Mouse (Mus musculus) heart, embryonic 16.5 days (tissue): Measurements from ENCODE around the gene Endou. TPM values are rescaled to one million over a fixed set of nuclear protein-coding genes. Genes with fewer than 3 reads are reported as not detected.
A peak's percentile ranks its signal among the peaks of the same experiment; 100 is the strongest.

Experiments
- ATAC-seq: fragments of 200-750 bp; cut with Nextera tagmentation; replicated peaks from 2 replicates; pipeline ENCODE4 v1.8.0; 2017; ENCODE audit warnings: moderate number of reproducible peaks; ENCODE audit not compliant: insufficient read depth, low FRiP score; ENCODE audit errors: extremely low read depth
- H3K27ac ChIP-seq: fragments of 300-500 bp; sonication (generic); 2 replicates; pipeline ENCODE4 v1.5.1; 2014; ENCODE audit warnings: mild to moderate bottlenecking, low read length, control low read depth, moderate library complexity
- H3K27me3 ChIP-seq: fragments of 300-500 bp; sonication (generic); 2 replicates; pipeline ENCODE4 v1.6.1; 2014; ENCODE audit warnings: low read length, mixed read lengths; ENCODE audit not compliant: control insufficient read depth, insufficient read depth
- H3K36me3 ChIP-seq: fragments of 300-500 bp; sonication (generic); 2 replicates; pipeline ENCODE4 v1.6.1; 2014; ENCODE audit not compliant: control insufficient read depth, insufficient read depth
- H3K4me1 ChIP-seq: fragments of 300-500 bp; sonication (generic); 2 replicates; pipeline ENCODE4 v1.6.1; 2014; ENCODE audit warnings: low read length, mixed read lengths; ENCODE audit not compliant: control insufficient read depth, insufficient read depth
- H3K4me2 ChIP-seq: fragments of 300-500 bp; sonication (generic); 2 replicates; pipeline ENCODE4 v1.6.1; 2014; ENCODE audit warnings: low read depth, mild to moderate bottlenecking, control low read depth, low read length
- H3K4me3 ChIP-seq: fragments of 300-500 bp; sonication (generic); 2 replicates; pipeline ENCODE4 v1.5.1; 2014; ENCODE audit warnings: mild to moderate bottlenecking, control low read depth, low read length
- H3K9ac ChIP-seq: fragments of 300-500 bp; sonication (generic); 2 replicates; pipeline ENCODE4 v1.6.1; 2014; ENCODE audit warnings: low read length, control low read depth
- H3K9me3 ChIP-seq: fragments of 300-500 bp; sonication (generic); replicated peaks from 2 replicates; pipeline ENCODE4 v1.6.1; 2016; ENCODE audit warnings: low read length; ENCODE audit not compliant: control insufficient read depth
- WGBS: fragments of 180-500 bp; shearing (Covaris S2); extraction: QIAGEN DNeasy Blood & Tissue Kit; methylation state at CpG from one replicate; pipeline ENCODE4 v1.1.7; 2014; 5-methylcytosine and 5-hydroxymethylcytosine counted together
- polyA plus RNA-seq: library from polyadenylated mRNA; unstranded; fragments of >200 nt; fragmentation: Nextera tagmentation; extraction: Ambion mirVana; gene quantifications from 2 replicates; pipeline ENCODE4 v1.2.1, GENCODE M21; 2015

Endou gene
- polyA plus RNA-seq, 1 experiment from 2014 or later, result 9.6 TPM

GRCm38 (mm10) chr15:97720026-97720675 lies 11.0 kb downstream of the Endou start:
- H3K4me3 ChIP-seq, result no peak overlapping the region
- peak overlapping the region; percentile 35 for H3K4me2 ChIP-seq

GRCm38 (mm10) chr15:97719494-97719893 lies 11.6 kb downstream of the Endou start:
- ATAC-seq, result no peak
- peak overlapping the region; percentile 35; the same call in 1 of the 2 replicates for H3K4me2 ChIP-seq
- peak overlapping the region; percentile 85 for H3K27ac ChIP-seq
- 0 out of 2 replicates have a peak overlapping the region, but pooled peaks have one; percentile 8 for H3K9ac ChIP-seq
- no peaks in the 10 kb centered on the region for H3K9me3 ChIP-seq
- WGBS, result 91% methylated on average over 12 of the region's 12 CpGs
- no peaks in the 10 kb centered on the region for H3K27me3 ChIP-seq
- peaks cover 17% of the 10 kb centered on the region for H3K4me1 ChIP-seq
- H3K36me3 ChIP-seq, result no peaks in the 10 kb centered on the region
- no peak overlapping the region for H3K4me3 ChIP-seq

More at GRCm38 (mm10) chr15:97720026-97720675, 11.0 kb downstream of the Endou start:
- H3K27ac ChIP-seq, result peak overlapping the region; percentile 85
- H3K9ac ChIP-seq, result peak overlapping the region; percentile 46
- peaks cover 17% of the 10 kb centered on the region for H3K4me1 ChIP-seq
- WGBS, result 56% methylated on average over 12 of the region's 12 CpGs
- no peaks in the 10 kb centered on the region for H3K36me3 ChIP-seq
- H3K9me3 ChIP-seq, result no peaks in the 10 kb centered on the region
- peak; percentile 37 for ATAC-seq
- H3K27me3 ChIP-seq, result no peaks in the 10 kb centered on the region

DNA sequence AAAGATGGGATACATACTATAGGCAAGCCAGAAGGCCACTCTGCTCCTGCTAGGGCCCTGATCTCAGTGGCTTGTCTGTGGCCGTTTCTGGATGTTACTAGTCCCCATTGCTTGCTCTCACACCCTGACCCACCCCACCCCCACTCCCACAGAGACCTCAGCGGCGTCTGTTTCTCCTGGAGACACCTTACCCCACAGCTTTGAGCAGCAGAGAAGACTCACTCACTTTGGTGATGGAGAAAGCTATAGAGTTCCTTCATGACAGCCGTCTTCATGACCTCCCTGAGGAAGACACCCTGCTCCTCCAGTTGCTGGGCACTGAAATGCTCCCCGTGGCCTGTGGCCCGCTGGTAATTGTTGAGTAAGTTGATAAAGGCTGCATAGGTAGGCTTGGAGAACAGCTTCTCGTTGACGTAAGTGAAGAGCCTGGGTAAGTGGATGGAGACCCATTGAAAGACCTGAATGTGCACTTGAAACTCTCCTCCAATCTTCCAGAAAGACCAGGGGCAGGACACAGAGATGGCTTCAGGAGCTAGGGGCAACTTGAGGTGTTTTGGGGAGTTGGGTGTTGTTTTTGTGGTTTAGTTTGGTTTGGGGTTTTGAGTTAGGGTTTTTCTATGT lies 12.5 kb downstream of the Endou start:
- no peak overlapping the region for H3K4me2 ChIP-seq
- no peaks in the 10 kb centered on the region for H3K27me3 ChIP-seq
- no peak overlapping the region for H3K27ac ChIP-seq
- ATAC-seq, result no peak
- H3K9ac ChIP-seq, result no peak overlapping the region; the same call in 1 of the 2 replicates
- H3K9me3 ChIP-seq, result no peaks in the 10 kb centered on the region
- H3K36me3 ChIP-seq, result no peaks in the 10 kb centered on the region
- peaks cover 17% of the 10 kb centered on the region for H3K4me1 ChIP-seq
- peak overlapping the region; percentile 7; the same call in 1 of the 2 replicates for H3K4me3 ChIP-seq
- WGBS, result 75% methylated on average over 8 of the region's 8 CpGs

DNA sequence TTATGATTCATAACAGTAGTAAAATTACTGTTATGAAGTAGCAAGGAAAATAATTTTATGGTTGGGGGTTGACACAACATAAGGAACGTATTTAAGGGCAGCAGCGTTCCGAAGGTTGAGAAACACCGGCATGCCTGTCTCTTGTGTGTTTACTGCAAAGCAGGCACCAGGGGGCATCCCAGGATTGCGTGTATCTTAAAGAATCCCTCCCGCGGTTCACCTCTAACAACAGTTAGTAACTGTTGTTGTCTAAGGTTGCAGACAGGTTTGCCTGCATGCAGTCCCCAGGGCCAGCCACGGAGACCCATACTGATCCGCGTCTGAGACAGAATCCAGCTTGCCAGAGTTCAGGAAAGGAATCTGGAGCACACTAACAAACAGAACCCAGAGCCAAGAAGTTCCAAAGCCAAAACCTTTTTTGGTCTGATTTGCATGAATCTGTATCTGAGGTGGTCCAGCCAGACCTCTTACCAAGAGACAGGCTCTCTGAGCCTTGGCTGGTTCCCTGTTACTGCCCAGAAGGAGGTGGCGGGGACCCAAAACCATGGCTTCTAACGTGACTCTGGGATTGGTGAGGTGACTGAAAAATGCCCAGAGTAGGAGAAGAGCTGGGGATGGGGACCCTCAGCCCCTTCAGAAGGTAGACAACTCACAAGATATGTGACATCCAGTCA lies 13.1 kb downstream of the Endou start:
- ATAC-seq, result 0 out of 2 replicates have a peak, but pooled peaks have one; percentile 54
- WGBS, result 22% methylated on average over 12 of the region's 12 CpGs
- H3K4me3 ChIP-seq, result peak overlapping the region; percentile 7; the same call in 1 of the 2 replicates

GRCm38 (mm10) chr15:97716782-97717181 lies 14.4 kb downstream of the Endou start:
- peaks cover 17% of the 10 kb centered on the region for H3K4me1 ChIP-seq
- H3K36me3 ChIP-seq, result no peaks in the 10 kb centered on the region
- no peak overlapping the region for H3K27ac ChIP-seq
- no peak overlapping the region for H3K4me3 ChIP-seq
- ATAC-seq, result no peak
- H3K9me3 ChIP-seq, result no peaks in the 10 kb centered on the region
- 57% methylated on average over 11 of the region's 11 CpGs for WGBS
- H3K4me2 ChIP-seq, result no peak overlapping the region
- H3K27me3 ChIP-seq, result no peaks in the 10 kb centered on the region
- no peak overlapping the region for H3K9ac ChIP-seq

More for the DNA sequence above, 13.1 kb downstream of the Endou start:
- Histone ChIP-seq H3K9ac (peak overlapping the region; percentile 39; the same call in 1 of the 2 replicates), H3K4me2 (peak overlapping the region; percentile 11; the same call in 1 of the 2 replicates), H3K27me3 (no peaks in the 10 kb centered on the region), H3K27ac (no peak overlapping the region), H3K9me3 (no peaks in the 10 kb centered on the region), H3K4me1 (peaks cover 17% of the 10 kb centered on the region), H3K36me3 (no peaks in the 10 kb centered on the region)

GRCm38 (mm10) chr15:97715734-97716133 lies 15.4 kb downstream of the Endou start:
- no peaks in the 10 kb centered on the region for H3K9me3 ChIP-seq
- H3K27ac ChIP-seq, result no peak overlapping the region
- WGBS, result 97% methylated on average over 1 of the region's 1 CpGs
- ATAC-seq, result no peak
- H3K4me1 ChIP-seq, result peaks cover 17% of the 10 kb centered on the region
- no peaks in the 10 kb centered on the region for H3K36me3 ChIP-seq
- no peaks in the 10 kb centered on the region for H3K27me3 ChIP-seq
- H3K4me2 ChIP-seq, result no peak overlapping the region
- H3K9ac ChIP-seq, result no peak overlapping the region
- no peak overlapping the region for H3K4me3 ChIP-seq

GRCm38 (mm10) chr15:97715083-97715482 lies 16.1 kb downstream of the Endou start:
- 86% methylated on average over 8 of the region's 8 CpGs for WGBS
- H3K4me2 ChIP-seq, result no peak overlapping the region
- H3K27me3 ChIP-seq, result no peaks in the 10 kb centered on the region
- H3K4me1 ChIP-seq, result peaks cover 10% of the 10 kb centered on the region
- H3K27ac ChIP-seq, result no peak overlapping the region
- ATAC-seq, result no peak
- no peaks in the 10 kb centered on the region for H3K9me3 ChIP-seq
- no peaks in the 10 kb centered on the region for H3K36me3 ChIP-seq
- no peak overlapping the region for H3K4me3 ChIP-seq
- H3K9ac ChIP-seq, result no peak overlapping the region

- no peak for ATAC-seq
- no peak overlapping the region for H3K4me3 ChIP-seq
- no peak overlapping the region for H3K27ac ChIP-seq
- no peaks in the 10 kb centered on the region for H3K9me3 ChIP-seq
- H3K27me3 ChIP-seq, result no peaks in the 10 kb centered on the region
- H3K9ac ChIP-seq, result no peak overlapping the region
- 0 out of 2 replicates have a peak, but pooled peaks cover 2% of the 10 kb centered on the region for H3K4me1 ChIP-seq
- WGBS, result 58% methylated on average over 6 of the region's 6 CpGs
- H3K36me3 ChIP-seq, result no peaks in the 10 kb centered on the region
- no peak overlapping the region for H3K4me2 ChIP-seq
Measured at GRCm38 (mm10) chr15:97712546-97712945, 18.6 kb downstream of the Endou start.

GRCm38 (mm10) chr15:97710906-97711305 lies 20.2 kb downstream of the Endou start:
- H3K9ac ChIP-seq, result no peak overlapping the region
- H3K36me3 ChIP-seq, result no peaks in the 10 kb centered on the region

More at GRCm38 (mm10) chr15:97710906-97711305, 20.2 kb downstream of the Endou start:
- no peaks in the 10 kb centered on the region for H3K27me3 ChIP-seq
- H3K9me3 ChIP-seq, result no peaks in the 10 kb centered on the region
- no peak overlapping the region for H3K4me2 ChIP-seq
- no peaks in the 10 kb centered on the region for H3K4me1 ChIP-seq
- no peak overlapping the region for H3K27ac ChIP-seq
- ATAC-seq, result no peak
- 75% methylated on average over 6 of the region's 6 CpGs for WGBS
- no peak overlapping the region for H3K4me3 ChIP-seq
